Mouse (Mus musculus): Measurements from ENCODE around the gene Plekhg2.

Plekhg2 gene

DNA sequence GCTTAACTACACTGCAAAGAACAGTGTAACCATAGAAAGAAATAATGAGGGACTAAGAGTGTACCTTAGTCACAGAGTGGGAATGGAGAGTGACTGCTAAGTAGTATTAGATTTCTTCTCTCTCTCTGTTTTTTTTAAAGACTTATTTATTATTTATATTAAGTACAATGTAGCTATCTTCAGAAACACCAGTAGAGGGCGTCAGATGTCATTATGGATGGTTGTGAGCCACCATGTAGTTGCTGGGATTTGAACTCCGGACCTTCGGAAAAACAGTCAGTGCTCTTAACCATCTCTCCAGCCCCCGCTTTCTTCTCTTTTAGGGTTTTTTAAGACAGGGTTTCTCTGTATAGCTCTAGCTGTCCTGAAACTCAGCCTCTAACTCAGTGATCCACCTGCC, 45.9 kb downstream of the Plekhg2 start:
- DNase-seq = no peak

DNA sequence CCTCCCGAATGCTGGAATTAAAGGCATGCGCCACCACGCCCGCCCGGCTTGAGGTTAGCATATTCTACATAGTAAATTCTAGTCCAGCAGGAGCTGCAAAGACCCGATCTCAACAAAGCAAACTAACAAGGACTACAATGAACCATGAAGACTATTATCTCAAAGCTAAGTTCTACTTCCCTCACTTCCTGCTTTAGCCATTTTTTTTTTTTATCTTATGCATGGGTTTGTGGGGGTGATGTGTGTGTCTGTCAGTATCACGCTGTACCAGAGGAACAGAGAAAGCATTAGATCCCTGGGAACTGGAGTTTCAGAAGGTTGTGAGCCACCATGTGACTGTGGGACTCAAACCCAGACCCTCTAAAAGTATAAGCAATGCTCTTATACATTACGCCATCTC, 47.1 kb downstream of the Plekhg2 start:
- no peak for DNase-seq

DNA sequence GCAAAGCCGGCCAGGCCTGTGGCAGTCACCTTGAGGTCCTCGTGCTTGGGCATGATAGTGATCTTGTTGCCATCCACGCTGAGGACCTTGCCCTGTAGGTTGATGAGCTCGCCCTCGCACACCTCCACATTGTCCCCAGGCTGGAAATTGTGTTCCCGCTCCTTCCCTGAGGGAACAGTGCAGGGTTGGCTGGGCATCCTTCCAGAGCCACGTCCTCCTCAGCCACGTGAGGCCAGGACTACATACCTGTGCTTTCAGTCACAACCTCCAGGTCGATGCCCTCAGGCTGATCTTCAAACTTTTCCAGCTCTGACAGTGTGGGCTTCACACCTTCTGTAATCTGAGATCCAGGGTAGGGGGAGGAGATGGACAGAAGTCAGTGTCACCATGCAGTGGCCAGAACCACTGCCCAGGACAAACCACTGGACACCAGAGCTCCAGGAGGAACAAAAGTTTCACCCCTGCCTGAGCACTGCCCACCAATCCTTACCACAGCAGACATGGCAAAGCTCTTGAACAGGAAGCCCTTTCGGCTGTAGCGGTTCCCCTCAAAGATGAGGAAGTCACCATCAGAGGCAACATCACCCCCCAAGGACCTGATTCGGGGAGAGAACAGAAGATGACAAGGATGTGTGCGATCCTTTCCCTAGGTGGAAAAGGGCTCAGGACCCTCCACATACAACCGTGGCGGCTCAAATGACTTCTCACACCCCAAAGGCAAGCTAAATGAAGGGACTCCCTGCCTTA, 50.3 kb downstream of the Plekhg2 start:
- no peak for DNase-seq

DNA sequence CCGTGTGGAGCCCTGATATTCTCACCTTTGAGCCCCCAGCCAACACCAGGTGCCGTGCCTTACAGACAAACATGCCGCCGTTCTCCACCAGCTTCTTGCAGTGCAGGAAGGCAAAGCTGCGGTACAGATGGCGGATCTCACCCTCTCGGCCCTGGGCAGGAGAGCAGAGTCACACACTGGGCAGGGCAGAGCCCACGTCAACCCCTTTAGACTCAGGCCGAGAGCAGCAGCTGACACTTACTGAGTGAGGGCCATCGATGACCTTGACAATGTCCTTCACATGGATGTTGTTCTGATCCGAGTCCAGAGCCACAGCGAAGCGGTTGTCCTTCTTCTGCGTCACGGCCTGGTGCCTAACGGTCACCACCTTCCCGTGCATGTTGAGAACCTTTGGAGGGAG, 53.7 kb downstream of the Plekhg2 start:
- no peak for DNase-seq

DNA sequence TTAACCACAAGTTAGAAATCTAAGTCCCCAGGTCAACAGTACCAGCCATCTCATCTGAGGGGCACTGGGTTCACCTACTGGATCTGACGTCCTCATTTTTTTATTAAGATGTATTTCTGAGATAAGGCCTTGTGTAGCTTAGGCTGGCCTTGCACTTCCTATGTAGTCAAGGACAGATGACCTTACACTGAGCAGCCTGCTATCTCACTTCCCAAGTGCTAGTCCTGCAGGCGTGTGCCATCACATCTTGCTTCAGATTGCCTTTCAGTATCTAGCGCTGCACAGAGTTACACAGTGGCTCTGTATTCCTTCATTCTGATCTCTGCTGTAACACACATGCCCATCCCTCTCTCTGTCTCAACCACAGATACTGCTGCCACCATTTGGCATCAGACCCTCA, 54.4 kb downstream of the Plekhg2 start:
- DNase-seq = no peak

DNA sequence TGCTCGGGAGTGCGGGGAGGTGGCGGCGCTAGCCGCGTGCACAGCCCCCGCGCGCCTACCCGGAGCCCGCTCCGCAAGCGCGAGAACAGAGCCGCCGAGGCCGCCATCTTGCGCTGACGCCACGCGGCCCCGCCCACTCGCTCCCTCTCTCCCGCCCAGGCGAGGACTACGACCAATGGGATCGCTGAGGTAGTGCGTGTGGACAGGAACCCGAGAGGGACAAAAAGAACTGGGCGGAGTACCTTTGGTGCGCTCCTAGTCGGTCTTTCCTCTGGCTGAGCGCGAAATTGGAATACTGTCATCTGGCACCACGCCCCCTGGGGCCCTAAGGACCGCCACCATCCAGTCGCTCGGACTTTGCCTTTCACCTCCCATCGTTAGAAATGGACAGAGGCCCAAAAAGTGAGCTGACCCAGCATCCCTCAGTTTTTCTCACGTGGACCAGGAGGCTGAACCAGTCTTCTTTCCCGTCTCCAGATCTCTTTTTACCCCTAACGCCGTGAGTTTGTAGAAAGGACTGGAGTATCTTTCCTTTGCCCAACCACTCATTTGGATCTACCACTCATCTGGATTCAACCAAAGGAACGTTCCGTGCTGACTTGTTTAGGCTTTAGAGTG, 60.4 kb downstream of the Plekhg2 start, which contains the start of gene Timm50:
Gene Timm50, minus strand, starts transcription at position 147 of the 618 bp plus-strand sequence.
- peak; percentile 97 for DNase-seq

DNA sequence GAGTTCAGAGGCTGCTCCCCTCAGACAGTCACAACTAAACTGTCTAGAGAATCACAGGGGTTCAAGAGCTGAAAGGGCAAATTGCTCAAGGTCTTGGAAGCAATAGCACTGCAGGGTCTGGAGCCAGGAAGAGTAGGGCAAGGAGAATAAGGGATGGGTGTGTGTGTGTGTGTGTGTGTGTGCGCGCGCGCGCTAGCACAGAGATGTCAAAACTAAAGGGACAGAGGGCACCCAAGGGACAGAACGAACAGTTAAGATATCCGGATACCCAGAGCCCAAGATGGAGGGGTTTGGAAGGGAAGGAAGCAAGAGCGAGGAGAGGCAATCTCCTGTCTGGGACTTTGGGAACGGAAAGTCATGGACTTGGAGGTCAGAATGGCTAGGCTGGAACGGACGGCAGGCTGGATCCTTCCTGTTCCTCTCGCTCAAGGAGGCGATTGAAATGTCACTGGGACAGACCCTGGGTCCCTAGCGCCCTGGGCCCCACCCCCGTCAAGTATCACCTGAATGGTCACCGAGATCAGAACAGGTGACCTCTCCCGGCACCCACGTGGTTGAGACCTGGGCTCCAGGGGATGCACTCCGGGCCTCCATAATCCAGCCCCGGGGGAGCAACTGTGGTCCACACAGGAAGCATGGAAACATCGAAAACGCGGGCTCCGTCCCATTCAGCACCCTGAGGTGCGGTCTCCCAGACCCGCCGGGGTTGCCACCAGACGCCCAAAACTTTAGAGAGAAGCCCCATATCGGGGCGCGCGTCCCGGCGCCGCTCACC, 61.1 kb downstream of the Plekhg2 start:
- no peak for DNase-seq

DNA sequence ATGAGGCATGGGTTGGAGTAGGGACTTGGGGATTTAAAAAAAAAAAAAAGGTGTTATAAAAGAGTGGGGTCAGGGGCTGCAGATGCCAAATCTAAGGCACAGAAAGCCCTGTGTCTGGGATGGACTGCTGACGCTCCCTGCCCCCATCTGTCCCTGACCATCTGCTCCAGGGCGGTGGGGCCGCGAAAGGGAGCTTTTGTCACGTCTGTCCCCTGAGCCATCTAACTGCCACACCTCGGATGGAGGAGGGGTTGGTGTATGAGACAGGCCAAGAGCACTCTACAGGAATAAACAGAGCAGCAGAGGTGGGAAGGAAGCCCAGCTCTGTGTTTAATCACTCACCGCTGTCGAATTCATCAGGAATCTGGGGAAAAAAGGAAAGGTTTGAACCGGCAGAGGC, 62.7 kb downstream of the Plekhg2 start:
- no peak for DNase-seq
